Mouse (Mus musculus) urinary bladder, adult 18-20 months (tissue): ENCODE measurements at regions not wholly inside any gene's neighbourhood (a gene's known extent, or its start where the extent isn't known, plus 50 kb on each side); places are given as distances from the start of the nearest gene placed in this dataset.
"Not testable (repeated sequence)": the region's sequence is repeated elsewhere in the genome, so short reads cannot be mapped to it uniquely, and the experiment has no call there.

Source experiments
- DNase-seq, 2 experiments: peaks; one replicate each; pipeline ENCODE4 v3.0.0; 2022; ENCODE audit warnings: low spot score in 2 of 2, mixed read lengths in 2 of 2

GRCm38 (mm10) chr15:11479166-11479944 is 79.9 kb upstream of the Tars start:
- DNase-seq = no peak

GRCm38 (mm10) chr15:11476248-11476647 is 76.8 kb upstream of the Tars start:
- DNase-seq = no peak

- no peak for DNase-seq
Observed at GRCm38 (mm10) chr15:11463341-11463740, 63.9 kb upstream of the Tars start.

- DNase-seq = not testable (repeated sequence)
Observed at GRCm38 (mm10) chr15:11461575-11461974, 62.1 kb upstream of the Tars start.

- DNase-seq = no peak
Observed at GRCm38 (mm10) chr15:11459306-11459705, 59.8 kb upstream of the Tars start.

GRCm38 (mm10) chr15:11457278-11457677 is 57.8 kb upstream of the Tars start:
- no peak for DNase-seq

- DNase-seq = no peak
Observed at GRCm38 (mm10) chr15:11455982-11456381, 56.5 kb upstream of the Tars start.

- no peak for DNase-seq
Observed at GRCm38 (mm10) chr15:11455366-11455785, 55.9 kb upstream of the Tars start.

- DNase-seq = no peak
Observed at GRCm38 (mm10) chr15:11453997-11454396, 54.5 kb upstream of the Tars start.

GRCm38 (mm10) chr15:11451635-11452034 is 52.2 kb upstream of the Tars start:
- DNase-seq = no peak
